Mouse (Mus musculus): ENCODE measurements around the gene Fmo5. TPM values are rescaled to one million over a fixed set of nuclear protein-coding genes. Genes with fewer than 3 reads are reported as not detected.

Gene Fmo5
- polyA plus RNA-seq, 1 experiment = 5.8 TPM

GRCm38 (mm10) chr3:97648518-97648917 is 19.9 kb downstream of the Fmo5 start:
- Histone ChIP-seq H3K4me1 (replicated peaks; ENCODE audit: control insufficient read depth, insufficient read depth, low read length) (no peaks in the 10 kb centered on the region), H3K36me3 (ENCODE audit: control insufficient read depth, insufficient read depth, low read length) (no peaks in the 10 kb centered on the region), H3K27me3 (ENCODE audit: control insufficient read depth, insufficient read depth, low read length) (no peaks in the 10 kb centered on the region), H3K27ac (ENCODE audit: control insufficient read depth, insufficient read depth, low read length) (no peak overlapping the region), H3K4me3 (ENCODE audit: control insufficient read depth, insufficient read depth, low read length) (no peak overlapping the region)
- no peak for DNase-seq
- TF ChIP-seq POLR2A (IDR thresholded peaks at IDR 0.05; ENCODE audit: control insufficient read depth, extremely low read depth, insufficient read depth, low read length, poor library complexity) (no peak), CTCF (IDR thresholded peaks at IDR 0.05; ENCODE audit: borderline replicate concordance, control insufficient read depth, extremely low read depth, insufficient read depth, low read length, poor library complexity) (no peak)
- WGBS = 63% methylated on average over 1 of the region's 1 CpGs

DNA sequence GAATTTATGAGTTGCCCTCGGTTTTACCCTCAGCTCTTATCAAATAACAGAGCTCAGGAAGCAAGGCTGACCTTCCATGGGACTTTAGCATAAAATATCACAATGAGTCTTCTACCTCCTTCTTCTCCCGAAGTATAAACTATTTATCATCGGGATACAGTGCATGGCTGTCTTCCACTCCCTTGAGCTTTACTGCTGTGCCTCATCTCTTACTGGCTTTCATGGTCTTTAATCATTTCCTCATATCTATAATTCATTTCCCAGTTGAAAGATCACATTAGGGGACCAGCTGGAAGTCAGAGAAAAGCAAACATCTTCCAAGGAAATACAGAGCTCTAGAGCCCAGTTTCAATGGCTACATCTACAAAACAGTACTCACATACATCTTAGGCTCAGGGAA is 20.4 kb downstream of the Fmo5 start:
- Histone ChIP-seq H3K4me1 (replicated peaks; ENCODE audit: control insufficient read depth, insufficient read depth, low read length) (no peaks in the 10 kb centered on the region), H3K27me3 (ENCODE audit: control insufficient read depth, insufficient read depth, low read length) (no peaks in the 10 kb centered on the region), H3K4me3 (ENCODE audit: control insufficient read depth, insufficient read depth, low read length) (no peak overlapping the region), H3K27ac (ENCODE audit: control insufficient read depth, insufficient read depth, low read length) (no peak overlapping the region), H3K36me3 (ENCODE audit: control insufficient read depth, insufficient read depth, low read length) (no peaks in the 10 kb centered on the region)
- no peak for TF ChIP-seq POLR2A (IDR thresholded peaks at IDR 0.05; ENCODE audit: control insufficient read depth, extremely low read depth, insufficient read depth, low read length, poor library complexity)
- TF ChIP-seq CTCF (IDR thresholded peaks at IDR 0.05; ENCODE audit: borderline replicate concordance, control insufficient read depth, extremely low read depth, insufficient read depth, low read length, poor library complexity) = no peak
- DNase-seq = no peak
- WGBS = 84% methylated on average over 3 of the region's 3 CpGs

DNA sequence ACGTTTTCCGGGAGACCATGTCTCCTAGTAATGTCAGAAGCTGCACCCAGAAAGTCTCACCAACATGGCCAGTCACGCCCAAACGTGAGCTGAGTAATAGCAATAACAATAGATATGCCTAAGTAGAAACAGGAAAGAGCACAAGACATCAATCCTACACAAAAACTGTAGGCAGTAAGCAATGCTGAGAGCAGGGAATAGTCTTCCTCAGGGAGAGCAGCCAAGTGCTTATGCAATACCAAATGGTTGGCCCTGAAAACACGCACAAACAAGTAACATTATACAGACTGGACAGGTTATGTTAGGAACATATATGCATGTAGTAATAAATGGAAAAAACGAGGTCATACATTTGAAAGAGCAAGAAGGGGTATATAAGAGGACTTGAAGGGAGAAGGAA is 20.9 kb downstream of the Fmo5 start:
- no peaks in the 10 kb centered on the region for H3K4me1 ChIP-seq (replicated peaks; ENCODE audit: control insufficient read depth, insufficient read depth, low read length)
- H3K4me3 ChIP-seq (ENCODE audit: control insufficient read depth, insufficient read depth, low read length) = no peak overlapping the region
- TF ChIP-seq POLR2A (IDR thresholded peaks at IDR 0.05; ENCODE audit: control insufficient read depth, extremely low read depth, insufficient read depth, low read length, poor library complexity) (no peak), CTCF (IDR thresholded peaks at IDR 0.05; ENCODE audit: borderline replicate concordance, control insufficient read depth, extremely low read depth, insufficient read depth, low read length, poor library complexity) (no peak)
- H3K36me3 ChIP-seq (ENCODE audit: control insufficient read depth, insufficient read depth, low read length) = no peaks in the 10 kb centered on the region
- H3K27me3 ChIP-seq (ENCODE audit: control insufficient read depth, insufficient read depth, low read length) = no peaks in the 10 kb centered on the region
- no peak for DNase-seq
- H3K27ac ChIP-seq (ENCODE audit: control insufficient read depth, insufficient read depth, low read length) = no peak overlapping the region
- 91% methylated on average over 6 of the region's 6 CpGs for WGBS

DNA sequence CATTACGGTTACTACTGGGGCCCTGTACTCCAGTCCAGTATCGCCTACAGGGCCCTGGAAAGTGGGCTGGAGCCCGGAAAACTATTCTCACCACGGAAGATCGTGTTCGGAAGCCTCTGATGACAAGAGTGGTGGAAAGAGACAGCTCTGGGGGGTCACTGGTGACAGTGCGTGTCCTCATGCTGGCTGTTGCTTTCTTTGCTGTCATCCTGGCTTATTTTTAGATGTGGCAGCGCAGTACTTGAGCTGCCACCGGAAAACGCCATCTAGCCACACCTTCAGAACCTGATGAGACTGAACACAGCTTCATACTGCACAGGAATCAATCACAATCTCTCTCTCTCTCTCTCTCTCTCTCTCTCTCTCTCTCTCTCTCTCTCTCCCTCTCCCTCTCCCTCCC is 23.0 kb downstream of the Fmo5 start:
- DNase-seq = no peak
- no peak for TF ChIP-seq CTCF (IDR thresholded peaks at IDR 0.05; ENCODE audit: borderline replicate concordance, control insufficient read depth, extremely low read depth, insufficient read depth, low read length, poor library complexity)
- TF ChIP-seq POLR2A (IDR thresholded peaks at IDR 0.05; ENCODE audit: control insufficient read depth, extremely low read depth, insufficient read depth, low read length, poor library complexity) = no peak
- Histone ChIP-seq H3K27me3 (ENCODE audit: control insufficient read depth, insufficient read depth, low read length) (no peaks in the 10 kb centered on the region), H3K4me1 (replicated peaks; ENCODE audit: control insufficient read depth, insufficient read depth, low read length) (no peaks in the 10 kb centered on the region), H3K27ac (ENCODE audit: control insufficient read depth, insufficient read depth, low read length) (no peak overlapping the region), H3K4me3 (ENCODE audit: control insufficient read depth, insufficient read depth, low read length) (no peak overlapping the region), H3K36me3 (ENCODE audit: control insufficient read depth, insufficient read depth, low read length) (no peaks in the 10 kb centered on the region)
- 92% methylated on average over 10 of the region's 10 CpGs for WGBS

GRCm38 (mm10) chr3:97653781-97654180 is 25.2 kb downstream of the Fmo5 start:
- peaks cover 1% of the 10 kb centered on the region; the same call in 1 of the 2 replicates for H3K4me1 ChIP-seq (replicated peaks; ENCODE audit: control insufficient read depth, insufficient read depth, low read length)
- no peak for DNase-seq
- TF ChIP-seq POLR2A (IDR thresholded peaks at IDR 0.05; ENCODE audit: control insufficient read depth, extremely low read depth, insufficient read depth, low read length, poor library complexity) (no peak), CTCF (IDR thresholded peaks at IDR 0.05; ENCODE audit: borderline replicate concordance, control insufficient read depth, extremely low read depth, insufficient read depth, low read length, poor library complexity) (no peak)
- 96% methylated on average over 5 of the region's 5 CpGs for WGBS
- H3K4me3 ChIP-seq (ENCODE audit: control insufficient read depth, insufficient read depth, low read length) = no peak overlapping the region
- no peaks in the 10 kb centered on the region for H3K36me3 ChIP-seq (ENCODE audit: control insufficient read depth, insufficient read depth, low read length)
- H3K27me3 ChIP-seq (ENCODE audit: control insufficient read depth, insufficient read depth, low read length) = no peaks in the 10 kb centered on the region
- H3K27ac ChIP-seq (ENCODE audit: control insufficient read depth, insufficient read depth, low read length) = no peak overlapping the region

GRCm38 (mm10) chr3:97654901-97655300 is 26.3 kb downstream of the Fmo5 start:
- no peak overlapping the region for H3K27ac ChIP-seq (ENCODE audit: control insufficient read depth, insufficient read depth, low read length)
- H3K4me3 ChIP-seq (ENCODE audit: control insufficient read depth, insufficient read depth, low read length) = no peak overlapping the region
- H3K4me1 ChIP-seq (replicated peaks; ENCODE audit: control insufficient read depth, insufficient read depth, low read length) = peaks cover 4% of the 10 kb centered on the region; the same call in 1 of the 2 replicates
- no peaks in the 10 kb centered on the region for H3K36me3 ChIP-seq (ENCODE audit: control insufficient read depth, insufficient read depth, low read length)
- H3K27me3 ChIP-seq (ENCODE audit: control insufficient read depth, insufficient read depth, low read length) = no peaks in the 10 kb centered on the region
- 89% methylated on average over 8 of the region's 8 CpGs for WGBS
- TF ChIP-seq POLR2A (IDR thresholded peaks at IDR 0.05; ENCODE audit: control insufficient read depth, extremely low read depth, insufficient read depth, low read length, poor library complexity) = no peak
- no peak for TF ChIP-seq CTCF (IDR thresholded peaks at IDR 0.05; ENCODE audit: borderline replicate concordance, control insufficient read depth, extremely low read depth, insufficient read depth, low read length, poor library complexity)
- DNase-seq = peak; percentile 53

Measured in thymus, adult 2 months (tissue).